Mouse (Mus musculus): ENCODE results near the gene Fam129a. TPM values are rescaled to one million over a fixed set of nuclear protein-coding genes. Genes with fewer than 3 reads are reported as not detected.

The Fam129a gene
- polyA plus RNA-seq (2014; fragmentation: Nextera tagmentation; extraction: Ambion mirVana), result 0.33 TPM in 2 replicates

- Histone ChIP-seq H3K27ac (ENCODE audit: low read depth, low read length) (no peak within 1 kb of the TSS), H3K4me1 (ENCODE audit: control insufficient read depth, insufficient read depth, low read length) (peaks cover 3% of the 10 kb centered on the region; the same call in 1 of the 2 replicates), H3K27me3 (replicated peaks; ENCODE audit: control insufficient read depth, insufficient read depth, low read length) (peaks cover 10% of the 10 kb centered on the region), H3K36me3 (ENCODE audit: control insufficient read depth, insufficient read depth, low read length) (no peaks in the 10 kb centered on the region), H3K9me3 (replicated peaks; ENCODE audit: control insufficient read depth, low read length) (no peaks in the 10 kb centered on the region), H3K4me2 (ENCODE audit: low read length) (peak within 1 kb of the TSS; percentile 64), H3K4me3 (ENCODE audit: low read depth, low read length) (peak within 1 kb of the TSS; percentile 29), H3K9ac (ENCODE audit: low read length) (peak within 1 kb of the TSS; percentile 51)
- DNase-seq (ENCODE audit: low spot score) (no peak), ATAC-seq (peak; percentile 71)
- WGBS, result 4% methylated on average over 46 of the region's 46 CpGs
Observed at GRCm38 (mm10) chr1:151570981-151571837, at the start of gene Fam129a. TSS of gene Fam129a (plus strand) at chr1:151571186.

DNA sequence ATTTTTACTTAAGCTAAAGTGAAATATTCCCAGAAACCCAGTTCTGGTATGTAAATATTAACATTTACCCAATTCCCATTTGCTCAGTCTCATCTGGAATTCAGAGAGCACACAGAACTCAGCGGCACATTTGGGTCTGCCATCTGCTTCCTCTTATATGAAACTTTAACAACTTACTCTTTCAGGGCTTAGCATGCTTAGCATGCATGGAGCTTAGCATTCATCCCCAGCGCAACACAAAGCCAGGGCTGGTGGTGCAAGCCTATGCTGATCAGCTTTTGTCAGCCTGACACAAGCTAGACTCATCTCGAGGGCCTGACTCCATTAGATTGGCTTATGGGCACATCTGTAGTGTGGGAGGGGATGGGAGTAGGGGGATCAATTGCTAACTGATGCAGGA lies 44.3 kb upstream of the Fam129a start:
- no peak overlapping the region for H3K4me3 ChIP-seq (ENCODE audit: low read depth, low read length)
- no peaks in the 10 kb centered on the region for H3K36me3 ChIP-seq (ENCODE audit: control insufficient read depth, insufficient read depth, low read length)
- DNase-seq (ENCODE audit: low spot score) (peak; percentile 18), ATAC-seq (no peak; the same call in 1 of the 2 replicates)
- H3K9me3 ChIP-seq (replicated peaks; ENCODE audit: control insufficient read depth, low read length), result no peaks in the 10 kb centered on the region; the same call in 1 of the 2 replicates
- 66% methylated on average over 3 of the region's 3 CpGs for WGBS
- no peak overlapping the region for H3K27ac ChIP-seq (ENCODE audit: low read depth, low read length)
- no peaks in the 10 kb centered on the region for H3K4me1 ChIP-seq (ENCODE audit: control insufficient read depth, insufficient read depth, low read length)
- H3K27me3 ChIP-seq (replicated peaks; ENCODE audit: control insufficient read depth, insufficient read depth, low read length), result no peaks in the 10 kb centered on the region
- no peak overlapping the region for H3K4me2 ChIP-seq (ENCODE audit: low read length)
- H3K9ac ChIP-seq (ENCODE audit: low read length), result no peak overlapping the region

DNA sequence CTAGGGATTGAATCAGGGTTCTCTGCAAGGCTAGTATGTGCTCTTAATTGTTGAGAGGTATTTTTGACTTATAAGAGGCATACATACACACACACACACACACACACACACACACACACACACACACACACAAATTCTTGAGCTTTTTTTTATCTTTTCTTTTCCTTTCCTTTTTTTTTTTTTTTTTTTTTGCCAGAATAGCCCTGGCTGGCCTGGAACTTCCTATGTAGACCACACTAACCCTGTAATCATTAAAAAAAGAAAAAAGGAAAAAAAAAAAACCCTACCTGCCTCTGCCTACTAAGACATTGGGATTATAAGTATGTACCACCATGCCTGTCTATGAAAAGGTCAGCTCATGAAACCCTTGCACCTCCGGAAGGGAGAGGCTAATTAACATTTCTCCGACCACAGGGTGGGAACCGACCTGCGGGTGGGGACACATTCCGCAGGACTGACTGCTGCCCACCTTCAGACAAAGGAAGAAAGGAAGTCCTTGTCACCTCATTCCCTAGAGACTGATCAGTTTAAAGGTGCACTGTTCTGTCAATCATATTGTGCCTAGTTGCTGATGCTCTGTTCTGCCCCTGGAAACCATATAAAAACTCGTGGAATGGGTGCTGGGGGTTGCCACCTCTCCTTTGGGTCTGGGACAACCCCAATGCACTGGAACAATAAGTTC lies 27.0 kb upstream of the Fam129a start:
- no peak overlapping the region for H3K27ac ChIP-seq (ENCODE audit: low read depth, low read length)
- 80% methylated on average over 6 of the region's 6 CpGs for WGBS
- H3K27me3 ChIP-seq (replicated peaks; ENCODE audit: control insufficient read depth, insufficient read depth, low read length), result no peaks in the 10 kb centered on the region
- no peak overlapping the region for H3K9ac ChIP-seq (ENCODE audit: low read length)
- H3K4me2 ChIP-seq (ENCODE audit: low read length), result no peak overlapping the region
- H3K4me3 ChIP-seq (ENCODE audit: low read depth, low read length), result no peak overlapping the region
- DNase-seq (ENCODE audit: low spot score) (no peak), ATAC-seq (no peak)
- H3K36me3 ChIP-seq (ENCODE audit: control insufficient read depth, insufficient read depth, low read length), result no peaks in the 10 kb centered on the region
- no peaks in the 10 kb centered on the region for H3K4me1 ChIP-seq (ENCODE audit: control insufficient read depth, insufficient read depth, low read length)
- H3K9me3 ChIP-seq (replicated peaks; ENCODE audit: control insufficient read depth, low read length), result no peaks in the 10 kb centered on the region

- no peak for ATAC-seq
- H3K9ac ChIP-seq (ENCODE audit: low read length), result no peak overlapping the region
Observed at GRCm38 (mm10) chr1:151544581-151544980, 26.4 kb upstream of the Fam129a start.

DNA sequence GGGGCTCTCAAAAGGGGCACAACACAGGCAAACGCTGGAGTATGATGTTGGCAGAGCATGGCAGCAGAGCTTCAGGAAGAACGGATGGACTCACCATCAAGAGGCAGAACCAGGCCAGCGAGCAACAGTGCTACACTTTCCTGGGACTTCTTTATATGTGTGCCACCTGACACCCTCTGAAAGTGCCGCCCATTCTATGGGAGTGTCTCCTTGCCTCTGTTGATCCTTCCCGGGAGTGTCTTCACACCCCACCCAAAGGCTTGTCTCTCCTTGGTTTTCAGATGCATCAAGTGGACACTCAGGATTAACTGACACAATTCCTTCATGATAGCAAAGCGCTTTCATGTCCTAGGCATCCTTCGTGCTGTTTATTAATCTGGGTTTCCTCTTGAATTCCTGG lies 25.4 kb upstream of the Fam129a start:
- Histone ChIP-seq H3K9me3 (replicated peaks; ENCODE audit: control insufficient read depth, low read length) (no peaks in the 10 kb centered on the region), H3K36me3 (ENCODE audit: control insufficient read depth, insufficient read depth, low read length) (no peaks in the 10 kb centered on the region)

More at GRCm38 (mm10) chr1:151544581-151544980, 26.4 kb upstream of the Fam129a start:
- no peak overlapping the region for H3K27ac ChIP-seq (ENCODE audit: low read depth, low read length)
- no peak for DNase-seq (ENCODE audit: low spot score)
- no peak overlapping the region for H3K4me3 ChIP-seq (ENCODE audit: low read depth, low read length)
- WGBS, result 96% methylated on average over 3 of the region's 3 CpGs
- no peaks in the 10 kb centered on the region for H3K4me1 ChIP-seq (ENCODE audit: control insufficient read depth, insufficient read depth, low read length)
- H3K9me3 ChIP-seq (replicated peaks; ENCODE audit: control insufficient read depth, low read length), result no peaks in the 10 kb centered on the region
- H3K36me3 ChIP-seq (ENCODE audit: control insufficient read depth, insufficient read depth, low read length), result no peaks in the 10 kb centered on the region
- H3K4me2 ChIP-seq (ENCODE audit: low read length), result no peak overlapping the region
- H3K27me3 ChIP-seq (replicated peaks; ENCODE audit: control insufficient read depth, insufficient read depth, low read length), result no peaks in the 10 kb centered on the region

DNA sequence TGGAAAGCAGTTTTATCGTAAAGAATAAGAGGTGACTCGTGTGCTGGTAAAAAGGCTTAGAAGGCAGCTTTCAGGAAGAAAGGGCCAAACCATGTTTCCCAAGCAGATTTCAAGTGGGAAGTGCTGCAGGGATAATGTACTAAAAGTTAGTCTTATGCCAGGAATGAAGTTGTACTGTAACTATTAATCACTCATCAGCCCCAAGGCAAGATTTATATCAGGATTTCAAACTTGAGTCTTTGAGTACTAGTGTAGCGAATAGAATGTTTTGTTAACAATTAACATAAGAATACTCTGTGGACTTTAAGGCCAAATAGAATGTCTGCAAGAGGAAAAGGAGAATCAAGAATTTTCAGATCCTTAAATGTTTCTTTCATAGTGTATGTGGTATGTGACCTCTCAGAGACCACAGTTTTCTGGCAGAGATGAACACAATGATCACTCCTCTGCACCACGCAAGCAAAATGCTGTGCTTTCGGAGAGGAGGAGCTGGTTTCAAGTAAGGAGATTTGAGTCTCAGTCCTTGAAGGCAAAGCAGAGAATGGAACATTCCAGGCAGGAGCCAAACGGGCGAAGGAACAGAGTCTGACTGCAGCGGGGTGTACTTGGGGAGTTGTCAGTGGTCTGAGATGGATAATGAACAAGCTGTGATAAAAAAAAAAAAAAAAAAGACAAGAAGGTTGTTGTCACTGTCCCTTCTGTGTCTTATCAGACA lies 21.9 kb upstream of the Fam129a start:
- Histone ChIP-seq H3K9ac (ENCODE audit: low read length) (no peak overlapping the region), H3K9me3 (replicated peaks; ENCODE audit: control insufficient read depth, low read length) (no peaks in the 10 kb centered on the region), H3K4me3 (ENCODE audit: low read depth, low read length) (no peak overlapping the region), H3K27ac (ENCODE audit: low read depth, low read length) (no peak overlapping the region), H3K4me1 (ENCODE audit: control insufficient read depth, insufficient read depth, low read length) (no peaks in the 10 kb centered on the region), H3K36me3 (ENCODE audit: control insufficient read depth, insufficient read depth, low read length) (no peaks in the 10 kb centered on the region), H3K27me3 (replicated peaks; ENCODE audit: control insufficient read depth, insufficient read depth, low read length) (no peaks in the 10 kb centered on the region), H3K4me2 (ENCODE audit: low read length) (no peak overlapping the region)
- DNase-seq (ENCODE audit: low spot score) (no peak), ATAC-seq (no peak)
- whole genome bisulfite sequencing, result 81% methylated on average over 8 of the region's 8 CpGs

More for the DNA sequence above, 25.4 kb upstream of the Fam129a start:
- ATAC-seq (no peak), DNase-seq (ENCODE audit: low spot score) (no peak)
- H3K4me2 ChIP-seq (ENCODE audit: low read length), result no peak overlapping the region
- no peak overlapping the region for H3K9ac ChIP-seq (ENCODE audit: low read length)
- no peaks in the 10 kb centered on the region for H3K4me1 ChIP-seq (ENCODE audit: control insufficient read depth, insufficient read depth, low read length)
- no peak overlapping the region for H3K27ac ChIP-seq (ENCODE audit: low read depth, low read length)
- 86% methylated on average over 7 of the region's 7 CpGs for WGBS
- no peak overlapping the region for H3K4me3 ChIP-seq (ENCODE audit: low read depth, low read length)
- no peaks in the 10 kb centered on the region for H3K27me3 ChIP-seq (replicated peaks; ENCODE audit: control insufficient read depth, insufficient read depth, low read length)

- no peaks in the 10 kb centered on the region for H3K27me3 ChIP-seq (replicated peaks; ENCODE audit: control insufficient read depth, insufficient read depth, low read length)
- no peak overlapping the region for H3K4me2 ChIP-seq (ENCODE audit: low read length)
- H3K27ac ChIP-seq (ENCODE audit: low read depth, low read length), result no peak overlapping the region
- DNase-seq (ENCODE audit: low spot score) (no peak), ATAC-seq (no peak)
- no peak overlapping the region for H3K9ac ChIP-seq (ENCODE audit: low read length)
- no peaks in the 10 kb centered on the region for H3K9me3 ChIP-seq (replicated peaks; ENCODE audit: control insufficient read depth, low read length)
- WGBS, result 85% methylated on average over 7 of the region's 7 CpGs
- no peak overlapping the region for H3K4me3 ChIP-seq (ENCODE audit: low read depth, low read length)
- H3K4me1 ChIP-seq (ENCODE audit: control insufficient read depth, insufficient read depth, low read length), result no peaks in the 10 kb centered on the region
- no peaks in the 10 kb centered on the region for H3K36me3 ChIP-seq (ENCODE audit: control insufficient read depth, insufficient read depth, low read length)
Observed at GRCm38 (mm10) chr1:151549794-151550193, 21.2 kb upstream of the Fam129a start.

GRCm38 (mm10) chr1:151550587-151551479 lies 20.2 kb upstream of the Fam129a start:
- H3K4me2 ChIP-seq (ENCODE audit: low read length), result no peak overlapping the region
- no peak overlapping the region for H3K9ac ChIP-seq (ENCODE audit: low read length)
- no peaks in the 10 kb centered on the region for H3K4me1 ChIP-seq (ENCODE audit: control insufficient read depth, insufficient read depth, low read length)
- no peak overlapping the region for H3K27ac ChIP-seq (ENCODE audit: low read depth, low read length)
- ATAC-seq (0 out of 2 replicates have a peak, but pooled peaks have one; percentile 29), DNase-seq (ENCODE audit: low spot score) (peak; percentile 27)
- H3K9me3 ChIP-seq (replicated peaks; ENCODE audit: control insufficient read depth, low read length), result no peaks in the 10 kb centered on the region
- WGBS, result 42% methylated on average over 19 of the region's 19 CpGs
- no peaks in the 10 kb centered on the region for H3K36me3 ChIP-seq (ENCODE audit: control insufficient read depth, insufficient read depth, low read length)
- no peak overlapping the region for H3K4me3 ChIP-seq (ENCODE audit: low read depth, low read length)
- no peaks in the 10 kb centered on the region for H3K27me3 ChIP-seq (replicated peaks; ENCODE audit: control insufficient read depth, insufficient read depth, low read length)

Data from forebrain, embryonic 14.5 days (tissue).